Mouse (Mus musculus): ENCODE results near the gene Gstm5. TPM values are rescaled to one million over a fixed set of nuclear protein-coding genes. Genes with fewer than 3 reads are reported as not detected.

Gene Gstm5
- polyA plus RNA-seq, 1 experiment from 2014 or later: 239 TPM

GRCm38 (mm10) chr3:107867086-107867485 is 28.5 kb upstream of the Gstm5 start:
- no peak overlapping the region for H3K4me3 ChIP-seq (ENCODE audit: low read depth, low read length)
- no peaks in the 10 kb centered on the region for H3K27me3 ChIP-seq (ENCODE audit: control insufficient read depth, insufficient read depth, low read depth, low read length)
- no peaks in the 10 kb centered on the region for H3K9me3 ChIP-seq (replicated peaks; ENCODE audit: control insufficient read depth, low read length, poor library complexity, severe bottlenecking)
- no peak overlapping the region for H3K27ac ChIP-seq (ENCODE audit: low read length)
- no peak overlapping the region for H3K9ac ChIP-seq (ENCODE audit: low read depth, low read length)
- H3K36me3 ChIP-seq (ENCODE audit: control insufficient read depth, insufficient read depth, low read length): no peaks in the 10 kb centered on the region
- H3K4me1 ChIP-seq (ENCODE audit: control insufficient read depth, insufficient read depth, low read length): peaks cover 9% of the 10 kb centered on the region
- no peak overlapping the region for H3K4me2 ChIP-seq (ENCODE audit: low read length)
- 5% methylated on average over 8 of the region's 8 CpGs for WGBS
- 0 out of 2 replicates have a peak, but pooled peaks have one; percentile 10 for ATAC-seq

- no peaks in the 10 kb centered on the region for H3K36me3 ChIP-seq (ENCODE audit: control insufficient read depth, insufficient read depth, low read length)
- no peak overlapping the region for H3K27ac ChIP-seq (ENCODE audit: low read length)
- 92% methylated on average over 22 of the region's 22 CpGs for WGBS
- no peak overlapping the region for H3K9ac ChIP-seq (ENCODE audit: low read depth, low read length)
- H3K4me3 ChIP-seq (ENCODE audit: low read depth, low read length): no peak overlapping the region
- peaks cover 9% of the 10 kb centered on the region for H3K4me1 ChIP-seq (ENCODE audit: control insufficient read depth, insufficient read depth, low read length)
- H3K27me3 ChIP-seq (ENCODE audit: control insufficient read depth, insufficient read depth, low read depth, low read length): no peaks in the 10 kb centered on the region
- ATAC-seq: no peak
- no peak overlapping the region for H3K4me2 ChIP-seq (ENCODE audit: low read length)
- no peaks in the 10 kb centered on the region for H3K9me3 ChIP-seq (replicated peaks; ENCODE audit: control insufficient read depth, low read length, poor library complexity, severe bottlenecking)
Observed at GRCm38 (mm10) chr3:107868452-107868851, 27.2 kb upstream of the Gstm5 start.

- Histone ChIP-seq H3K4me2 (ENCODE audit: low read length) (peak overlapping the region; percentile 11; the same call in 1 of the 2 replicates), H3K9me3 (replicated peaks; ENCODE audit: control insufficient read depth, low read length, poor library complexity, severe bottlenecking) (no peaks in the 10 kb centered on the region), H3K27me3 (ENCODE audit: control insufficient read depth, insufficient read depth, low read depth, low read length) (no peaks in the 10 kb centered on the region), H3K9ac (ENCODE audit: low read depth, low read length) (no peak overlapping the region), H3K27ac (ENCODE audit: low read length) (no peak overlapping the region), H3K4me1 (ENCODE audit: control insufficient read depth, insufficient read depth, low read length) (peaks cover 5% of the 10 kb centered on the region), H3K4me3 (ENCODE audit: low read depth, low read length) (no peak overlapping the region), H3K36me3 (ENCODE audit: control insufficient read depth, insufficient read depth, low read length) (no peaks in the 10 kb centered on the region)
- WGBS: 8% methylated on average over 7 of the region's 7 CpGs
- ATAC-seq: peak; percentile 41; the same call in 1 of the 2 replicates
Observed at GRCm38 (mm10) chr3:107869097-107869496, 26.5 kb upstream of the Gstm5 start.

GRCm38 (mm10) chr3:107869925-107870324 is 25.7 kb upstream of the Gstm5 start:
- Histone ChIP-seq H3K4me1 (ENCODE audit: control insufficient read depth, insufficient read depth, low read length) (peaks cover 5% of the 10 kb centered on the region), H3K27ac (ENCODE audit: low read length) (no peak overlapping the region), H3K4me2 (ENCODE audit: low read length) (no peak overlapping the region), H3K27me3 (ENCODE audit: control insufficient read depth, insufficient read depth, low read depth, low read length) (no peaks in the 10 kb centered on the region), H3K9ac (ENCODE audit: low read depth, low read length) (no peak overlapping the region), H3K4me3 (ENCODE audit: low read depth, low read length) (no peak overlapping the region), H3K36me3 (ENCODE audit: control insufficient read depth, insufficient read depth, low read length) (no peaks in the 10 kb centered on the region), H3K9me3 (replicated peaks; ENCODE audit: control insufficient read depth, low read length, poor library complexity, severe bottlenecking) (no peaks in the 10 kb centered on the region)
- 63% methylated on average over 4 of the region's 4 CpGs for WGBS
- ATAC-seq: no peak

GRCm38 (mm10) chr3:107873335-107874251 is 22.0 kb upstream of the Gstm5 start:
- no peak overlapping the region for H3K4me2 ChIP-seq (ENCODE audit: low read length)
- H3K9ac ChIP-seq (ENCODE audit: low read depth, low read length): no peak overlapping the region
- no peak overlapping the region for H3K27ac ChIP-seq (ENCODE audit: low read length)
- no peaks in the 10 kb centered on the region for H3K27me3 ChIP-seq (ENCODE audit: control insufficient read depth, insufficient read depth, low read depth, low read length)
- H3K4me3 ChIP-seq (ENCODE audit: low read depth, low read length): no peak overlapping the region
- no peak for ATAC-seq
- H3K36me3 ChIP-seq (ENCODE audit: control insufficient read depth, insufficient read depth, low read length): no peaks in the 10 kb centered on the region
- H3K4me1 ChIP-seq (ENCODE audit: control insufficient read depth, insufficient read depth, low read length): peaks cover 5% of the 10 kb centered on the region
- H3K9me3 ChIP-seq (replicated peaks; ENCODE audit: control insufficient read depth, low read length, poor library complexity, severe bottlenecking): no peaks in the 10 kb centered on the region
- 77% methylated on average over 24 of the region's 24 CpGs for WGBS

GRCm38 (mm10) chr3:107875231-107875630 is 20.4 kb upstream of the Gstm5 start:
- WGBS: 79% methylated on average over 6 of the region's 6 CpGs

GRCm38 (mm10) chr3:107877005-107877404 is 18.6 kb upstream of the Gstm5 start, which contains the start of gene Eps8l3:
Eps8l3 (plus strand) TSS chr3:107877229.
- no peaks in the 10 kb centered on the region for H3K4me1 ChIP-seq (ENCODE audit: control insufficient read depth, insufficient read depth, low read length)
- no peak within 1 kb of the TSS for H3K4me2 ChIP-seq (ENCODE audit: low read length)
- no peak within 1 kb of the TSS for H3K9ac ChIP-seq (ENCODE audit: low read depth, low read length)
- no peak within 1 kb of the TSS for H3K27ac ChIP-seq (ENCODE audit: low read length)
- H3K27me3 ChIP-seq (ENCODE audit: control insufficient read depth, insufficient read depth, low read depth, low read length): no peaks in the 10 kb centered on the region
- WGBS: 85% methylated on average over 5 of the region's 5 CpGs
- ATAC-seq: no peak
- H3K4me3 ChIP-seq (ENCODE audit: low read depth, low read length): no peak within 1 kb of the TSS
- H3K9me3 ChIP-seq (replicated peaks; ENCODE audit: control insufficient read depth, low read length, poor library complexity, severe bottlenecking): no peaks in the 10 kb centered on the region
- no peaks in the 10 kb centered on the region for H3K36me3 ChIP-seq (ENCODE audit: control insufficient read depth, insufficient read depth, low read length)

More at GRCm38 (mm10) chr3:107875231-107875630, 20.4 kb upstream of the Gstm5 start:
- H3K4me3 ChIP-seq (ENCODE audit: low read depth, low read length): no peak overlapping the region
- no peaks in the 10 kb centered on the region for H3K9me3 ChIP-seq (replicated peaks; ENCODE audit: control insufficient read depth, low read length, poor library complexity, severe bottlenecking)
- no peaks in the 10 kb centered on the region for H3K36me3 ChIP-seq (ENCODE audit: control insufficient read depth, insufficient read depth, low read length)
- H3K4me2 ChIP-seq (ENCODE audit: low read length): no peak overlapping the region
- no peak overlapping the region for H3K9ac ChIP-seq (ENCODE audit: low read depth, low read length)
- no peak overlapping the region for H3K27ac ChIP-seq (ENCODE audit: low read length)
- ATAC-seq: no peak
- no peaks in the 10 kb centered on the region for H3K27me3 ChIP-seq (ENCODE audit: control insufficient read depth, insufficient read depth, low read depth, low read length)
- H3K4me1 ChIP-seq (ENCODE audit: control insufficient read depth, insufficient read depth, low read length): no peaks in the 10 kb centered on the region

GRCm38 (mm10) chr3:107877747-107878736 is 17.6 kb upstream of the Gstm5 start:
- no peaks in the 10 kb centered on the region for H3K9me3 ChIP-seq (replicated peaks; ENCODE audit: control insufficient read depth, low read length, poor library complexity, severe bottlenecking)
- H3K4me3 ChIP-seq (ENCODE audit: low read depth, low read length): no peak overlapping the region
- H3K27ac ChIP-seq (ENCODE audit: low read length): no peak overlapping the region
- 87% methylated on average over 12 of the region's 12 CpGs for WGBS
- no peak overlapping the region for H3K4me2 ChIP-seq (ENCODE audit: low read length)
- no peak overlapping the region for H3K9ac ChIP-seq (ENCODE audit: low read depth, low read length)
- H3K27me3 ChIP-seq (ENCODE audit: control insufficient read depth, insufficient read depth, low read depth, low read length): no peaks in the 10 kb centered on the region
- H3K4me1 ChIP-seq (ENCODE audit: control insufficient read depth, insufficient read depth, low read length): no peaks in the 10 kb centered on the region
- no peaks in the 10 kb centered on the region for H3K36me3 ChIP-seq (ENCODE audit: control insufficient read depth, insufficient read depth, low read length)
- ATAC-seq: no peak
